ENCODE assay signal across 8 mouse cellular contexts in the genomic region with DNA sequence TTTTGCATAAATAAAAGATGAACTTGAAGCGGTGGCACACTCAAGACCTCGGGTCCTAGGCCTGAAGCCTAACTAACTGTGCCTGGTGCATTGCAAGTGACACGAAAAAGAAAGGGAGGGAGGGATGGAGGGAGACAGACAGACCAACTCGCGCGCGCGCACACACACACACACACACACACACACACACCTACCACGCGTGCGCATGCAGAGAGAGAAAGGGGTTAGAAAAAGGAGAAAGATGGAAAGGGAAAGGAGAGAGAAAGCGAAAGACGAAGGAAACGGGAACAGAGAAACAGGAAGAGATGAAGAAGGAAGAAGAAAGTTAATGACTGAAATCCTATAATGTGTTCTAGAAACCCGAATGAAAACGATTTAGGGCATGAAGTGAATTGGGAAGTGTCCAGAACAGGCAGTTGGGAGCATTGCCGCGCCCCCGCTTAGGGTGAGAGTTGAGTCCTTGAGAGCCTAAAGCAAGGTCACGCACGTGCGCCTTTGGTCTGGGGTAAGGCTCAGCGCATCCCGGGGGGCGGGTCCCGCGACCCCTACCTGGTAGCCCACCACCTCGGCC. TPM values are rescaled to one million over a fixed set of nuclear protein-coding genes. Genes with fewer than 3 reads are reported as not detected.
DNase-seq lines count a peak whose midpoint lies in the region; ATAC-seq lines count a peak whose summit lies in the region.

No protein-coding gene starts in this region.

- no peaks in the 10 kb centered on the region for H3K27me3 ChIP-seq in heart, embryonic 16.5 days (ENCODE audit: control insufficient read depth, insufficient read depth, low read length)
- no peaks in the 10 kb centered on the region for H3K27me3 ChIP-seq in lung, embryonic 15.5 days

- peaks cover 10% of the 10 kb centered on the region for H3K4me1 ChIP-seq in heart, embryonic 16.5 days (ENCODE audit: control insufficient read depth, insufficient read depth, low read length)
- H3K4me1 ChIP-seq in lung, embryonic 15.5 days: peaks cover 18% of the 10 kb centered on the region

- H3K36me3 ChIP-seq in heart, embryonic 16.5 days (ENCODE audit: control insufficient read depth, insufficient read depth): peaks cover 15% of the 10 kb centered on the region
- H3K36me3 ChIP-seq in lung, embryonic 15.5 days: peaks cover 16% of the 10 kb centered on the region

- peak overlapping the region; percentile 91 for H3K4me3 ChIP-seq in heart, embryonic 16.5 days (ENCODE audit: low read length)
- peak overlapping the region; percentile 60 for H3K4me3 ChIP-seq in lung, embryonic 15.5 days

- DNase-seq in CD4-positive helper T cell, adult 2 months (ENCODE audit: low read depth, low spot score): peak; percentile 74
- DNase-seq in T-cell, adult 2 months (ENCODE audit: low spot score): peak; percentile 43
- peak; percentile 56 for DNase-seq in embryo, embryonic 11 days
- DNase-seq in layer of hippocampus, adult 9-10 months (ENCODE audit: low spot score): peak; percentile 9
- DNase-seq in retina, adult 2 months (ENCODE audit: low read depth, low spot score): peak; percentile 9
- DNase-seq in ovary, adult 18-20 months (ENCODE audit: low spot score): no peak

- peak overlapping the region; percentile 99 for H3K27ac ChIP-seq in heart, embryonic 16.5 days (ENCODE audit: low read length)
- H3K27ac ChIP-seq in lung, embryonic 15.5 days: peak overlapping the region; percentile 97

- 0 out of 2 replicates have a peak, but pooled peaks cover 4% of the 10 kb centered on the region for H3K9me3 ChIP-seq in heart, embryonic 16.5 days (replicated peaks; ENCODE audit: control insufficient read depth, low read length)
- H3K9me3 ChIP-seq in lung, embryonic 15.5 days: no peaks in the 10 kb centered on the region

- 5% methylated on average over 28 of the region's 28 CpGs for WGBS in heart, embryonic 16.5 days
- WGBS in lung, embryonic 15.5 days: 3% methylated on average over 27 of the region's 28 CpGs

- ATAC-seq in heart, embryonic 16.5 days (replicated peaks; ENCODE audit: extremely low read depth, insufficient read depth, low FRiP score): peak; percentile 25; the same call in 1 of the 2 replicates
- ATAC-seq in lung, embryonic 15.5 days (ENCODE audit: borderline replicate concordance, extremely low read depth, low FRiP score, low TSS enrichment): no peak; the same call in 1 of the 2 replicates

- peak overlapping the region; percentile 96 for H3K4me2 ChIP-seq in heart, embryonic 16.5 days (ENCODE audit: low read depth, low read length)
- H3K4me2 ChIP-seq in lung, embryonic 15.5 days: peak overlapping the region; percentile 88

- peak overlapping the region; percentile 97 for H3K9ac ChIP-seq in heart, embryonic 16.5 days (ENCODE audit: low read length)
- H3K9ac ChIP-seq in lung, embryonic 15.5 days: peak overlapping the region; percentile 85

RNA-seq across cellular contexts. Expression of gene Nudt19, which starts 1.4 kb away (rescaled TPM):
- 138 and 142 TPM in 2 replicates for polyA plus RNA-seq in heart, embryonic 16.5 days (2015; fragmentation: Nextera tagmentation; extraction: Ambion mirVana)
- 50.1 and 52.7 TPM in 2 replicates for polyA plus RNA-seq in lung, embryonic 15.5 days (2015; fragmentation: Nextera tagmentation; extraction: Ambion mirVana)

RNA-seq across cellular contexts. Expression of gene Tdrd12, which starts 17.1 kb away (rescaled TPM):
- 1.5 and 1.7 TPM in 2 replicates for polyA plus RNA-seq in heart, embryonic 16.5 days (2015; fragmentation: Nextera tagmentation; extraction: Ambion mirVana)
- 0.29 and 0.30 TPM in 2 replicates for polyA plus RNA-seq in lung, embryonic 15.5 days (2015; fragmentation: Nextera tagmentation; extraction: Ambion mirVana)

RNA-seq across cellular contexts. Expression of gene Rgs9bp, which starts 30.7 kb away (rescaled TPM):
- 0.34 and 0.35 TPM in 2 replicates for polyA plus RNA-seq in heart, embryonic 16.5 days (2015; fragmentation: Nextera tagmentation; extraction: Ambion mirVana)
- 0.05 and 0.14 TPM in 2 replicates for polyA plus RNA-seq in lung, embryonic 15.5 days (2015; fragmentation: Nextera tagmentation; extraction: Ambion mirVana)

RNA-seq across cellular contexts. Expression of gene Ankrd27, which starts 31.4 kb away (rescaled TPM):
- 20.4 and 22.6 TPM in 2 replicates for polyA plus RNA-seq in heart, embryonic 16.5 days (2015; fragmentation: Nextera tagmentation; extraction: Ambion mirVana)
- 33.8 and 35.9 TPM in 2 replicates for polyA plus RNA-seq in lung, embryonic 15.5 days (2015; fragmentation: Nextera tagmentation; extraction: Ambion mirVana)
